Mouse (Mus musculus): ENCODE data around the gene Pxdn. TPM values are rescaled to one million over a fixed set of nuclear protein-coding genes. Genes with fewer than 3 reads are reported as not detected.

Gene Pxdn
- polyA plus RNA-seq, 1 experiment = 50.5 TPM

DNA sequence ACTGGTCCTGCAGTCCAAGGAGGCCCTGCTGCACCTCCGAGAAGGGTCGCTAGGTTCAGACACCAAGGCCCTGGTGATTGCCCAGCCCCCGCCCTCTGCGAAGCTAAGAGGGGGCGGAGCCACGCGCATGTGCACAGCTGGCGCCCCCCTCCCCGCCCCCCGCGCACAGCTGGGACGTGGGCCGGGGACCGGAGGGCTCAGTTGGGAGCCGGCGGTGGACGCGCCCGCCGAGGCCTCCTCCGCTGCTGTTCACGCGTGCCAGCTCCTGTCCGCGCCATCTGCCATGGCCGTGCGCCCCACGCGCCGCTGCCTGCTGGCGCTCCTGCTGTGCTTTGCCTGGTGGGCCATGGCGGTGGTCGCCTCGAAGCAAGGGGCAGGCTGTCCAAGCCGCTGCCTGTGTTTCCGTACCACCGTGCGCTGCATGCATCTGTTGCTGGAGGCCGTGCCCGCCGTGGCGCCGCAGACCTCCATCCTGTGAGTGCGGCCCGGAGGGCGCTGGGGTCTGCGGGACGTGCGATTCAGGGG lies 505 bp downstream of the Pxdn start:
- Histone ChIP-seq H3K27me3 (ENCODE audit: control insufficient read depth, insufficient read depth, insufficient read length) (no peaks in the 10 kb centered on the region), H3K79me2 (ENCODE audit: control insufficient read depth, insufficient read depth) (peaks cover 46% of the 10 kb centered on the region), H3K36me3 (ENCODE audit: control insufficient read depth, insufficient read depth) (no peaks in the 10 kb centered on the region), H3K4me2 (ENCODE audit: low read depth) (peak overlapping the region; percentile 94), H3K4me3 (peak overlapping the region; percentile 66), H3ac (ENCODE audit: control insufficient read depth, insufficient read length) (peak overlapping the region; percentile 41)
- TF ChIP-seq CEBPB (IDR thresholded peaks at IDR 0.05; ENCODE audit: insufficient read depth, poor library complexity, severe bottlenecking) (no peak), POLR2A (IDR thresholded peaks at IDR 0.05; ENCODE audit: insufficient read length, low read depth) (peak; percentile 96), POLR2AphosphoS2 (IDR thresholded peaks at IDR 0.05; ENCODE audit: insufficient read length, low read depth) (peak; percentile 80), E2F4 (IDR thresholded peaks at IDR 0.05; ENCODE audit: insufficient read depth) (no peak), MYOG (IDR thresholded peaks at IDR 0.05; ENCODE audit: control insufficient read depth in 1 of 3, insufficient read depth in 1 of 3, insufficient read length in 2 of 3, low read depth in 2 of 3) (peak in 2 of 3 experiments; percentile 10 to 66), TCF3 (IDR thresholded peaks at IDR 0.05; ENCODE audit: insufficient read length, low read depth) (peak; percentile 38), MYOD1 (IDR thresholded peaks at IDR 0.05; ENCODE audit: control insufficient read depth in 1 of 3, insufficient read length in 2 of 3, low read depth in 2 of 3) (peak in 2 of 3 experiments; percentile 73 to 77), SRF (IDR thresholded peaks at IDR 0.05; ENCODE audit: control insufficient read depth, insufficient read length, low read depth) (no peak), REST (IDR thresholded peaks at IDR 0.05; ENCODE audit: insufficient read depth, insufficient read length) (no peak), TCF12 (IDR thresholded peaks at IDR 0.05; ENCODE audit: insufficient read depth, poor library complexity, severe bottlenecking) (no peak), USF1 (IDR thresholded peaks at IDR 0.05; ENCODE audit: low read depth) (no peak), MAX (IDR thresholded peaks at IDR 0.05; ENCODE audit: low read depth) (no peak)

DNA sequence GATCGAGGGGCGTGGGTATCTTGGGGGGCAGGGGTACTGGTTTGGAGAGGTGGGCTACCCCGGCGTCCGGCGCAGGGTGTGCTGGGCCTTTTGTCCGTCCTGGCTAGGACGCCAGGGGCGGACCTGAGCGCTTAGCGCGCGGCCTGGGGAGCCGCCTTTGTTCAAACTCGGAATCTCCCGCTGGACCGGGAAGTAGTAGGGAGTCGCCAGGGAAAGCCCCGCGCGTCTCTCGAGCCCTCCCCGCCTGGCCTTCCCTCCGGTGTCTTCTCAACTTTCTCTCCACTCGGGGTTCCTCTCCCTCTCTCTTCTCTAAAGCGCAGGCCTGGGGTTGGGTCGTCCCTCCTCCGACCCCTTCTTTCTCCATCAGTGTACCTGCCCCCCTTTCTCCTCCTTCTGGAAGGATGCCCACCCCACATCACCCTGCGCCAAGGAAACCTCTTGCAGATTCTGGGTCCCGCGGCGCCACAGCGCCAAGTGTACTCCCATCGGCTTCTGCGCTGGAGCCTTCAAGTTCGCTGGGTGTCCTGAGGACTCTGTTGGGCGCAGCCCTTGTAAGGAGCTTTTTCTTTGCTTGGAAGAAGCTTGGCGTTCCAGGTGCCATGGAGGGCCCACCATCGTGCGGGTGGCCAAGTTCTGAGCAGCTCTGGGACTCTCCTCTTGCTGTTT lies 1.1 kb downstream of the Pxdn start:
- Histone ChIP-seq H3K4me3 (peak overlapping the region; percentile 66), H3K4me2 (ENCODE audit: low read depth) (peak overlapping the region; percentile 94), H3K27me3 (ENCODE audit: control insufficient read depth, insufficient read depth, insufficient read length) (no peaks in the 10 kb centered on the region), H3K36me3 (ENCODE audit: control insufficient read depth, insufficient read depth) (no peaks in the 10 kb centered on the region), H3K79me2 (ENCODE audit: control insufficient read depth, insufficient read depth) (peaks cover 51% of the 10 kb centered on the region), H3ac (ENCODE audit: control insufficient read depth, insufficient read length) (peak overlapping the region; percentile 41)
- TF ChIP-seq TCF12 (IDR thresholded peaks at IDR 0.05; ENCODE audit: insufficient read depth, poor library complexity, severe bottlenecking) (no peak), REST (IDR thresholded peaks at IDR 0.05; ENCODE audit: insufficient read depth, insufficient read length) (no peak), POLR2AphosphoS2 (IDR thresholded peaks at IDR 0.05; ENCODE audit: insufficient read length, low read depth) (no peak), MAX (IDR thresholded peaks at IDR 0.05; ENCODE audit: low read depth) (no peak), TCF3 (IDR thresholded peaks at IDR 0.05; ENCODE audit: insufficient read length, low read depth) (no peak), MYOG (IDR thresholded peaks at IDR 0.05; ENCODE audit: control insufficient read depth in 1 of 3, insufficient read depth in 1 of 3, insufficient read length in 2 of 3, low read depth in 2 of 3) (no peak), E2F4 (IDR thresholded peaks at IDR 0.05; ENCODE audit: insufficient read depth) (no peak), MYOD1 (IDR thresholded peaks at IDR 0.05; ENCODE audit: control insufficient read depth in 1 of 3, insufficient read length in 2 of 3, low read depth in 2 of 3) (no peak), SRF (IDR thresholded peaks at IDR 0.05; ENCODE audit: control insufficient read depth, insufficient read length, low read depth) (no peak), POLR2A (IDR thresholded peaks at IDR 0.05; ENCODE audit: insufficient read length, low read depth) (no peak), CEBPB (IDR thresholded peaks at IDR 0.05; ENCODE audit: insufficient read depth, poor library complexity, severe bottlenecking) (no peak), USF1 (IDR thresholded peaks at IDR 0.05; ENCODE audit: low read depth) (no peak)

GRCm38 (mm10) chr12:29939261-29939671 lies 1.9 kb downstream of the Pxdn start:
- Histone ChIP-seq H3K36me3 (ENCODE audit: control insufficient read depth, insufficient read depth) (no peaks in the 10 kb centered on the region), H3K4me3 (peak overlapping the region; percentile 66), H3ac (ENCODE audit: control insufficient read depth, insufficient read length) (no peak overlapping the region), H3K4me2 (ENCODE audit: low read depth) (peak overlapping the region; percentile 94), H3K27me3 (ENCODE audit: control insufficient read depth, insufficient read depth, insufficient read length) (no peaks in the 10 kb centered on the region), H3K79me2 (ENCODE audit: control insufficient read depth, insufficient read depth) (peaks cover 57% of the 10 kb centered on the region)
- TF ChIP-seq E2F4 (IDR thresholded peaks at IDR 0.05; ENCODE audit: insufficient read depth) (no peak), MYOD1 (IDR thresholded peaks at IDR 0.05; ENCODE audit: control insufficient read depth in 1 of 3, insufficient read length in 2 of 3, low read depth in 2 of 3) (no peak), CEBPB (IDR thresholded peaks at IDR 0.05; ENCODE audit: insufficient read depth, poor library complexity, severe bottlenecking) (no peak), SRF (IDR thresholded peaks at IDR 0.05; ENCODE audit: control insufficient read depth, insufficient read length, low read depth) (no peak), TCF3 (IDR thresholded peaks at IDR 0.05; ENCODE audit: insufficient read length, low read depth) (no peak), POLR2AphosphoS2 (IDR thresholded peaks at IDR 0.05; ENCODE audit: insufficient read length, low read depth) (no peak)

DNA sequence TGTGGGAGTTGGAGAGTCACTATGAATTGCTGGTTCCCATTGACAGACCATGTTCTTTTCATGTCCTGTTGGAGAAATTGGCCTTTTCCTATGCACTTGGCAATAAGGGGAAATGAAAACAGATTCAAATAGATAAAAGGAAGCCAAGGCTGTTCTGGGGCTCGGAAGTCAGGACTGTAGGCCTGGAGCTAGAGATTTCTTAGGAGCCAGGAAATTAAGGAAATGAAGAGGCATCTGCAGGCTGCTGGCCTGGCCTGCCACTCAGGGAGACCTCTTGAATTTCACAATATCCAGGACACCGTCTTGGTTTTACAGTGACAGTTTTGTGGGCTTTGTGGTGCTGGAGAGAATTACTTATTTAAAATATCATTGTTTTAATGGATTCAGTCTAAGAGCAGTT lies 5.0 kb downstream of the Pxdn start:
- peaks cover 85% of the 10 kb centered on the region for H3K79me2 ChIP-seq (ENCODE audit: control insufficient read depth, insufficient read depth)
- no peaks in the 10 kb centered on the region for H3K27me3 ChIP-seq (ENCODE audit: control insufficient read depth, insufficient read depth, insufficient read length)
- H3ac ChIP-seq (ENCODE audit: control insufficient read depth, insufficient read length) = no peak overlapping the region
- no peaks in the 10 kb centered on the region for H3K36me3 ChIP-seq (ENCODE audit: control insufficient read depth, insufficient read depth)
- TF ChIP-seq USF1 (IDR thresholded peaks at IDR 0.05; ENCODE audit: low read depth) (no peak), MYOD1 (IDR thresholded peaks at IDR 0.05; ENCODE audit: control insufficient read depth in 1 of 3, insufficient read length in 2 of 3, low read depth in 2 of 3) (no peak), TCF12 (IDR thresholded peaks at IDR 0.05; ENCODE audit: insufficient read depth, poor library complexity, severe bottlenecking) (no peak), MAX (IDR thresholded peaks at IDR 0.05; ENCODE audit: low read depth) (no peak), CEBPB (IDR thresholded peaks at IDR 0.05; ENCODE audit: insufficient read depth, poor library complexity, severe bottlenecking) (no peak), REST (IDR thresholded peaks at IDR 0.05; ENCODE audit: insufficient read depth, insufficient read length) (no peak), E2F4 (IDR thresholded peaks at IDR 0.05; ENCODE audit: insufficient read depth) (no peak), TCF3 (IDR thresholded peaks at IDR 0.05; ENCODE audit: insufficient read length, low read depth) (no peak), POLR2AphosphoS2 (IDR thresholded peaks at IDR 0.05; ENCODE audit: insufficient read length, low read depth) (no peak), SRF (IDR thresholded peaks at IDR 0.05; ENCODE audit: control insufficient read depth, insufficient read length, low read depth) (no peak), MYOG (IDR thresholded peaks at IDR 0.05; ENCODE audit: control insufficient read depth in 1 of 3, insufficient read depth in 1 of 3, insufficient read length in 2 of 3, low read depth in 2 of 3) (no peak), POLR2A (IDR thresholded peaks at IDR 0.05; ENCODE audit: insufficient read length, low read depth) (no peak)
- no peak overlapping the region for H3K4me2 ChIP-seq (ENCODE audit: low read depth)
- H3K4me3 ChIP-seq = no peak overlapping the region

Measured in myocyte (in vitro differentiated cells).